Comparison of ENCODE assay signal across 12 mouse cellular contexts in genomic region chr13:45960311-45960965, GRCm38 (mm10). TPM values are rescaled to one million over a fixed set of nuclear protein-coding genes. Genes with fewer than 3 reads are reported as not detected.
DNase-seq lines count a peak whose midpoint lies in the region; ATAC-seq and TF ChIP-seq lines count a peak whose summit lies in the region.
"Had no signal": no experiment of that assay in that cellular context is flagged by ENCODE, and none has a peak within 500 bp of the region (broad histone marks: within the 10 kb centered on the region; RNA-seq: fewer than 3 reads in every experiment).

No protein-coding gene starts in this region.

- TF ChIP-seq EP300 in heart, postnatal 0 days (IDR thresholded peaks at IDR 0.05; ENCODE audit: low read depth) = no peak

- peak overlapping the region; percentile 20; the same call in 1 of the 2 replicates for H3K9ac ChIP-seq in heart, embryonic 13.5 days
- no peak overlapping the region for H3K9ac ChIP-seq in lung, embryonic 14.5 days
- peak overlapping the region; percentile 18; the same call in 1 of the 2 replicates for H3K9ac ChIP-seq in heart, postnatal 0 days (replicated peaks; ENCODE audit: low read depth, low read length)
- no peak overlapping the region for H3K9ac ChIP-seq in neural tube, embryonic 15.5 days (replicated peaks)

- TF ChIP-seq POLR2A in lung, adult 2 months (IDR thresholded peaks at IDR 0.05; ENCODE audit: borderline replicate concordance, extremely low read depth, low read depth, low read length) = no peak

- peak overlapping the region; percentile 37 for H3K4me2 ChIP-seq in heart, embryonic 13.5 days
- peak overlapping the region; percentile 12; the same call in 1 of the 2 replicates for H3K4me2 ChIP-seq in lung, embryonic 14.5 days
- no peak overlapping the region for H3K4me2 ChIP-seq in heart, postnatal 0 days (ENCODE audit: low read depth, low read length)
- peak overlapping the region; percentile 92 for H3K4me2 ChIP-seq in neural tube, embryonic 15.5 days

- no peaks in the 10 kb centered on the region for H3K27me3 ChIP-seq in heart, embryonic 13.5 days (replicated peaks)
- H3K27me3 ChIP-seq in lung, embryonic 14.5 days (ENCODE audit: insufficient read depth, low read length) = no peaks in the 10 kb centered on the region
- H3K27me3 ChIP-seq in heart, postnatal 0 days (ENCODE audit: control insufficient read depth, insufficient read depth, low read length) = no peaks in the 10 kb centered on the region
- H3K27me3 ChIP-seq in neural tube, embryonic 15.5 days (replicated peaks) = no peaks in the 10 kb centered on the region

- TF ChIP-seq CTCF in lung, embryonic 14.5 days (IDR thresholded peaks at IDR 0.05; ENCODE audit: low read depth) = no peak
- TF ChIP-seq CTCF in lung, adult 2 months (IDR thresholded peaks at IDR 0.05; ENCODE audit: insufficient read depth, low read length) = no peak
- no peak for TF ChIP-seq CTCF in heart, postnatal 0 days (IDR thresholded peaks at IDR 0.05; ENCODE audit: low read depth)

- H3K27ac ChIP-seq in heart, embryonic 13.5 days (replicated peaks) = peak overlapping the region; percentile 50; the same call in 1 of the 2 replicates
- peak overlapping the region; percentile 73 for H3K27ac ChIP-seq in lung, embryonic 14.5 days (ENCODE audit: low read depth)
- H3K27ac ChIP-seq in heart, postnatal 0 days (ENCODE audit: low read depth) = no peak overlapping the region; the same call in 1 of the 2 replicates
- no peak overlapping the region; the same call in 1 of the 2 replicates for H3K27ac ChIP-seq in neural tube, embryonic 15.5 days (replicated peaks)

- ATAC-seq in heart, embryonic 13.5 days (ENCODE audit: extremely low read depth, insufficient number of reproducible peaks, low FRiP score, low TSS enrichment) = no peak
- no peak for ATAC-seq in lung, embryonic 14.5 days (ENCODE audit: insufficient read depth)
- no peak for ATAC-seq in heart, postnatal 0 days (ENCODE audit: insufficient read depth, low read depth)
- no peak for ATAC-seq in neural tube, embryonic 15.5 days (ENCODE audit: low FRiP score)
- ATAC-seq in inflammation-experienced regulatory T-cells, adult 6 months = no peak
- ATAC-seq: activated CD4-positive, CD25-positive, alpha-beta regulatory T cell, adult 4 months had no signal

- no peak overlapping the region for H3K4me3 ChIP-seq in heart, embryonic 13.5 days
- no peak overlapping the region for H3K4me3 ChIP-seq in lung, embryonic 14.5 days (ENCODE audit: low read depth, low read length)
- no peak overlapping the region for H3K4me3 ChIP-seq in lung, adult 2 months (replicated peaks; ENCODE audit: extremely low read depth, low read depth, low read length)
- no peak overlapping the region for H3K4me3 ChIP-seq in heart, postnatal 0 days (ENCODE audit: low read depth, low read length)
- no peak overlapping the region for H3K4me3 ChIP-seq in neural tube, embryonic 15.5 days (replicated peaks)
- H3K4me3 ChIP-seq: myocyte had no signal

- no peaks in the 10 kb centered on the region for H3K9me3 ChIP-seq in heart, embryonic 13.5 days
- no peaks in the 10 kb centered on the region for H3K9me3 ChIP-seq in lung, embryonic 14.5 days (ENCODE audit: low read depth, low read length)
- no peaks in the 10 kb centered on the region for H3K9me3 ChIP-seq in heart, postnatal 0 days (replicated peaks; ENCODE audit: control insufficient read depth, low read length)
- no peaks in the 10 kb centered on the region for H3K9me3 ChIP-seq in neural tube, embryonic 15.5 days (replicated peaks)

- peaks cover 44% of the 10 kb centered on the region for H3K4me1 ChIP-seq in heart, embryonic 13.5 days
- H3K4me1 ChIP-seq in lung, embryonic 14.5 days (ENCODE audit: insufficient read depth) = 0 out of 2 replicates have a peak, but pooled peaks cover 7% of the 10 kb centered on the region
- H3K4me1 ChIP-seq in lung, adult 2 months (ENCODE audit: control insufficient read depth, insufficient read depth, low read length) = peaks cover 14% of the 10 kb centered on the region
- H3K4me1 ChIP-seq in heart, postnatal 0 days (ENCODE audit: control insufficient read depth, insufficient read depth) = peaks cover 28% of the 10 kb centered on the region
- peaks cover 35% of the 10 kb centered on the region for H3K4me1 ChIP-seq in neural tube, embryonic 15.5 days

- DNase-seq in heart, postnatal 4 days = no peak
- peak; percentile 67 for DNase-seq in lung, embryonic 14.5 days
- no peak for DNase-seq in lung, adult 2 months
- no peak for DNase-seq in heart, postnatal 0 days (ENCODE audit: low spot score)
- DNase-seq: cerebellum, adult 2 months; spleen, adult 18-20 months; thymus, postnatal 14 days had no signal

- H3K36me3 ChIP-seq in heart, embryonic 13.5 days = peaks cover 4% of the 10 kb centered on the region
- H3K36me3 ChIP-seq in lung, embryonic 14.5 days (ENCODE audit: insufficient read depth) = no peaks in the 10 kb centered on the region
- H3K36me3 ChIP-seq in heart, postnatal 0 days (replicated peaks; ENCODE audit: control insufficient read depth, insufficient read depth, low read length) = peaks cover under 1% of the 10 kb centered on the region
- H3K36me3 ChIP-seq in neural tube, embryonic 15.5 days = no peaks in the 10 kb centered on the region

- WGBS in heart, embryonic 13.5 days = 37% methylated on average over 14 of the region's 14 CpGs
- 36% methylated on average over 14 of the region's 14 CpGs for WGBS in lung, embryonic 14.5 days
- 54% methylated on average over 14 of the region's 14 CpGs for WGBS in lung, adult 2 months
- 33% methylated on average over 14 of the region's 14 CpGs for WGBS in heart, postnatal 0 days
- 51% methylated on average over 14 of the region's 14 CpGs for WGBS in neural tube, embryonic 15.5 days

RNA-seq across cellular contexts. Expression of gene Atxn1, which starts 4.4 kb away (rescaled TPM):
- 5.8 and 7.2 TPM in 2 replicates for polyA plus RNA-seq in heart, embryonic 13.5 days (2015; fragmentation: Nextera tagmentation; extraction: Ambion mirVana)
- 10 to 100 TPM; 44.4 to 45.6 TPM for total RNA-seq in heart, postnatal 4 days (2021)
- polyA plus RNA-seq in lung, embryonic 14.5 days (2014; fragmentation: Nextera tagmentation; extraction: Ambion mirVana) = 3.9 and 6.4 TPM in 2 replicates
- 16.7 and 19.8 TPM in 2 replicates for polyA plus RNA-seq in lung, adult 2 months (2012; rRNA removed)
- total RNA-seq in heart, postnatal 0 days (2014; rRNA removed; ENCODE audit: low replicate concordance) = 15.0 and 19.5 TPM in 2 replicates
- 8.2 and 10.3 TPM in 2 replicates for polyA plus RNA-seq in heart, postnatal 0 days (2015; fragmentation: Nextera tagmentation; extraction: Ambion mirVana)
- polyA plus RNA-seq in neural tube, embryonic 15.5 days (2015; fragmentation: Nextera tagmentation; extraction: Ambion mirVana) = 9.4 and 9.5 TPM in 2 replicates
- 10 to 100 TPM; 35.9 to 51.1 (median 39.1) TPM for polyA plus RNA-seq in inflammation-experienced regulatory T-cells, adult 6 months (2017; shearing (Covaris generic))

Comparison
In these comparisons a context has a peak if more than half of its experiments do, and no peak if none do; other contexts are left out.
1. H3K27ac ChIP-seq: peak in heart, embryonic 13.5 days (single experiment) and lung, embryonic 14.5 days (single experiment); none in heart, postnatal 0 days (single experiment) and neural tube, embryonic 15.5 days (single experiment).
2. H3K9ac ChIP-seq: peak in heart, embryonic 13.5 days (single experiment) and heart, postnatal 0 days (single experiment); none in lung, embryonic 14.5 days (single experiment) and neural tube, embryonic 15.5 days (single experiment).